Mouse (Mus musculus) liver, adult 2 months (tissue): Measurements from ENCODE around the gene Bcl3.

Experiments used
- CTCF ChIP-seq: fragments of 200-500 bp; IDR thresholded peaks from 2 replicates; pipeline ENCODE4 v1.5.1; 2011; ENCODE audit warnings: low read depth, low read length, control low read depth
- POLR2A ChIP-seq: fragments of 200-500 bp; IDR thresholded peaks from 2 replicates; pipeline ENCODE4 v1.6.1; 2011; ENCODE audit warnings: low read length, control low read depth; ENCODE audit not compliant: insufficient read depth; ENCODE audit errors: extremely low read depth

- TF ChIP-seq CTCF = no peak
- no peak for TF ChIP-seq POLR2A
These were observed 9.3 kb upstream of the Bcl3 start for GRCm38 (mm10) chr7:19831837-19832236.
